ENCODE assay signal across 12 mouse cellular contexts in genomic region chr13:51919171-51919793, GRCm38 (mm10).
DNase-seq lines count a peak whose midpoint lies in the region; ATAC-seq and TF ChIP-seq lines count a peak whose summit lies in the region.
"Had no signal": no experiment of that assay in that cellular context is flagged by ENCODE, and none has a peak within 500 bp of the region (broad histone marks: within the 10 kb centered on the region; RNA-seq: fewer than 3 reads in every experiment).

No protein-coding gene starts in this region.

- no peaks in the 10 kb centered on the region for H3K36me3 ChIP-seq in ES-Bruce4 (ENCODE audit: control insufficient read depth, insufficient read depth, low read length, poor library complexity, severe bottlenecking)
- no peaks in the 10 kb centered on the region for H3K36me3 ChIP-seq in midbrain, embryonic 12.5 days
- H3K36me3 ChIP-seq: G1E; lung, embryonic 15.5 days had no signal

- no peak for TF ChIP-seq POLR2A in ES-Bruce4 (IDR thresholded peaks at IDR 0.05; ENCODE audit: insufficient read depth, low read length)

- H3K9ac ChIP-seq in ES-Bruce4 (ENCODE audit: low read depth, poor library complexity, severe bottlenecking) = no peak overlapping the region
- H3K9ac ChIP-seq in midbrain, embryonic 12.5 days (replicated peaks) = no peak overlapping the region
- H3K9ac ChIP-seq: lung, embryonic 15.5 days had no signal

- WGBS in midbrain, embryonic 12.5 days = under 1% methylated on average over 14 of the region's 14 CpGs

- H3K27me3 ChIP-seq in ES-Bruce4 (ENCODE audit: control insufficient read depth, insufficient read depth, low read length, poor library complexity, severe bottlenecking) = no peaks in the 10 kb centered on the region
- peaks cover 90% of the 10 kb centered on the region for H3K27me3 ChIP-seq in midbrain, embryonic 12.5 days
- H3K27me3 ChIP-seq: lung, embryonic 15.5 days had no signal

- peaks cover 35% of the 10 kb centered on the region for H3K4me1 ChIP-seq in ES-Bruce4 (ENCODE audit: control insufficient read depth, insufficient read depth, low read length)
- peaks cover 68% of the 10 kb centered on the region for H3K4me1 ChIP-seq in midbrain, embryonic 12.5 days

- TF ChIP-seq CTCF in ES-Bruce4 (IDR thresholded peaks at IDR 0.05; ENCODE audit: low read depth, low read length) = no peak

- ATAC-seq in midbrain, embryonic 12.5 days (ENCODE audit: low FRiP score, low read depth) = peak; percentile 32
- ATAC-seq: inflammation-experienced regulatory T-cells, adult 6 months had no signal

- H3K4me2 ChIP-seq in midbrain, embryonic 12.5 days (replicated peaks) = peak overlapping the region; percentile 35
- H3K4me2 ChIP-seq: lung, embryonic 15.5 days had no signal

- no peaks in the 10 kb centered on the region for H3K9me3 ChIP-seq in ES-Bruce4 (replicated peaks; ENCODE audit: control insufficient read depth, insufficient read depth, low read length, poor library complexity, severe bottlenecking)
- no peaks in the 10 kb centered on the region for H3K9me3 ChIP-seq in midbrain, embryonic 12.5 days
- H3K9me3 ChIP-seq: G1E; lung, embryonic 15.5 days had no signal

- no peak overlapping the region for H3K27ac ChIP-seq in ES-Bruce4 (ENCODE audit: insufficient read depth, low read length)
- peak overlapping the region; percentile 87 for H3K27ac ChIP-seq in midbrain, embryonic 12.5 days (replicated peaks)

- DNase-seq in embryo, embryonic 11 days = peak; percentile 71
- peak; percentile 41 for DNase-seq in forelimb bud, embryonic 11.5 days (ENCODE audit: low read depth, low spot score)
- DNase-seq in adrenal gland, adult (ENCODE audit: inconsistent age in 2 of 2, low spot score in 1 of 2) = no peak
- DNase-seq in ovary, postnatal 10 days (ENCODE audit: low spot score) = no peak
- DNase-seq in thymus, postnatal 14 days = no peak
- no peak for DNase-seq in left cerebral cortex, adult 8-10 months (ENCODE audit: low spot score in 2 of 2)
- DNase-seq: thymus, postnatal 4 days had no signal

- TF ChIP-seq EP300 in ES-Bruce4 (IDR thresholded peaks at IDR 0.05; ENCODE audit: insufficient read depth, low read depth, low read length) = peak; percentile 78

- no peak overlapping the region for H3K4me3 ChIP-seq in ES-Bruce4 (ENCODE audit: low read depth, low read length)
- H3K4me3 ChIP-seq in midbrain, embryonic 12.5 days = no peak overlapping the region
- H3K4me3 ChIP-seq: lung, embryonic 15.5 days had no signal

Comparison
In these comparisons a context has a peak if more than half of its experiments do, and no peak if none do; other contexts are left out.
1. DNase-seq: peak in embryo, embryonic 11 days (single experiment) and forelimb bud, embryonic 11.5 days (single experiment); none in adrenal gland, adult (0 of 2), ovary, postnatal 10 days (single experiment), thymus, postnatal 14 days (single experiment) and left cerebral cortex, adult 8-10 months (0 of 2).